Mouse (Mus musculus): ENCODE results near the gene Nans. TPM values are rescaled to one million over a fixed set of nuclear protein-coding genes. Genes with fewer than 3 reads are reported as not detected.

Gene Nans
- polyA plus RNA-seq, 1 experiment: 86.8 TPM

DNA sequence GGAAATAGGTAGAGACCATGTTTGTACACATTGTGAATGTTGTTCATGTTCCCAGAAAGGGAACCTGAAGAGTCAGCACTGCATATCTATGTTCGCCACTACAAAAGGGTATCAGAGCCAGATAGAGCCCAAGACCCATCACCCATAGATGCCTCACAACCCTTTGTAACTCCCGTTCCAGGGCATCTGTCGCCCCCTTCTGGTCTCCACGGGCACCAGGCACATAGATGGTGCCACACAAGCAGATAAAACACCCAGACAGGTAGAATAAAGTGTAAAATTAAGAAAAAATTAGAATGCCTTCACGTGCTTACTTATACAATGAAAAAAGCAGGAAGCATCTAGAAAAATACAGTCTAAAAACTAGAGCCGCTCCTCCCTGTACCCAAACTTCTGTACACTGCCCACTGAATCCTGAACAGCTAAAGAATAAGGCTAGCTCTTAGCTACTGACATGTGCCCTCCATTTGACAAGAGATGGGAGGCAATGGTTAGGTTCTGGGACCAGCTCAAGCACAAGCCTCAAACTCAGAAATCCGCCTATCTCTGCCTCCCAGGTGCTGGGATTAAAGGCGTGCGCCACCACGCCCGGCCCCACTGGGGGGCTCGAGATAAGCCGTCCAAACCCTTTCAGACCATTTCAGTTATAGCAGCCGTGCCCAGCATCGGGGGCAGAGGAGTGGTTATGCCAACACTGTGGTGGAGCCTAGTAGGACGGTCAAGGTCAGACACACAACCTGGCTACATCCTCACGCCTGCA, 37.9 kb downstream of the Nans start:
- WGBS: 40% methylated on average over 17 of the region's 17 CpGs
- DNase-seq (ENCODE audit: low read depth, low spot score): no peak

- 1% methylated on average over 7 of the region's 7 CpGs for WGBS
- DNase-seq (ENCODE audit: low read depth, low spot score): no peak
Observed at GRCm38 (mm10) chr4:46527558-46527926, 38.5 kb downstream of the Nans start.

DNA sequence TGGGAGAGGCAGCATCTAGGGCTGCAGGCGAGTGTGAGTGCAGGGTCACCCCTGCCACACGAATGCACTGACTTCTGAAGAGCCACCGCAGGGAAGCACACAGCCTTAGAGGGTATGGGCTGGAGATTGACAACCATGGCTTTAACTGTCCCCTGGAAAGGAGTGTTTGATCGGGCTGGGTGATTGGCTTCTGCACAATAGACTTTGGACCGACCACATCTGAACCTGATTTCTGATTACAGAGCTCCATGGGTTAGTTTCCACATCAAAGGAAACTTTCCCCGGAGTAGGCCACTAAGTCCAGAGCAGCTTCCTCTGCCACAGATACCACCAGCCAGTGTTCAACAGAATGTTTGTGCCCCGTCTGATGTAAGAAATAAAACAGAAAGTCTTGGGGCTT, 40.7 kb downstream of the Nans start:
- 32% methylated on average over 7 of the region's 7 CpGs for WGBS
- no peak for DNase-seq (ENCODE audit: low read depth, low spot score)

GRCm38 (mm10) chr4:46532511-46532910, 43.5 kb downstream of the Nans start:
- 82% methylated on average over 2 of the region's 2 CpGs for WGBS
- no peak for DNase-seq (ENCODE audit: low read depth, low spot score)

DNA sequence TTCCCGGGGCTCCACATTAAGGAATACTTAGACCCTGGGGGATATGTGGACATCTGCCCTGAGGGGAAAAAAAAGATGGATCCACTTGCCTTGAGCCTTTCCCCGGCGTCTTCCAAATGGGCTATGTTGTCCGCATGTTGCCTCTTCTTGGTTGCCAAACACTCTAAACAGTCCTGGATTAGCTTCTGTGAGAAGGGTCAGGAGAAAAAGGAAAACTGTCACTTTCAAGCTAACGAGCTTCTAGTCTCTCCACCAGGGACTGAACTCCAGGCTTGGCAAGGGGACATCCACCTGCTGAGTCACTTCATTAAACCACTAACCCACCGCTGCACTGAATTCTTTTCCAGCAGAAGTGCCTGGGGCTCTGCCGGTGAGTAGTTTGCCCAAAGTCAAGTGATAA, 43.9 kb downstream of the Nans start:
- no peak for DNase-seq (ENCODE audit: low read depth, low spot score)
- WGBS: 93% methylated on average over 7 of the region's 7 CpGs

DNA sequence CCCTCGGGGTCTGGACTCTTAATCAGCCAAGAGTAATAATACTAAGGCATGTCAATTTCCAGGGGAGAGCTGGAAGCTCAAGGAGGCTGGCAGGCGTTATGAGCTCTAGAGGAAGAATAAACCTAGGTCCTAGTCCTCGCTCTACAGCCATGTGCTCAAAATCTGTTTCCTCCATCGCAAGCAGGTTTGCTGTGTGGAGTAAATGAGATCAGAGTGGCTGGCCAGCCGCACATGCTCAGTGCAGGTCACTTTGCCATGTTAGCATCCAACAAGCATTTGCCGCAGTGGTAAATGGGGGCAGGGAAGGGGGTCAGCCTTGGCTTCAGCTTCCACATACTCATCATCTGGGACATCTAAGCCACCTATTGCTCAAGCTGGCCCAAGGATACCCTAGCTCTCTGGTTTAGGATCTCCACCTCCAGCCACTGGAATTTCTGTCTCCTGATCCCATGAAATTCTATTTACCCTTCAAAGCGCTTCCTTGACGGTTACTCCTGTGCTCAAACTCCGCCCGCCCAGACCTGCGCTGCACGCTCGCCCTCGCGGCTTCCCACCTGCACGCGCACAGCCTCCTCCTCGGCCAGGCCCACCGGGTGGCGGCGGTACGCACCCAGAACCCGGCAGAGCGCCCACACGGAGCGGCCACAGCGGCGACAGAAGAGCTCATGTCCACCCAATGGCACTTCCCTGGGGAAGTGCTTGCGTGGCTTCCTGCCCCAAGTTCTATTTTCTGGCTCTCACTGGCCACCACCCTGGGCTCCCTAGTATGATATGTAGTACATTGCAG, 45.1 kb downstream of the Nans start:
- no peak for DNase-seq (ENCODE audit: low read depth, low spot score)
- 10% methylated on average over 29 of the region's 29 CpGs for WGBS

DNA sequence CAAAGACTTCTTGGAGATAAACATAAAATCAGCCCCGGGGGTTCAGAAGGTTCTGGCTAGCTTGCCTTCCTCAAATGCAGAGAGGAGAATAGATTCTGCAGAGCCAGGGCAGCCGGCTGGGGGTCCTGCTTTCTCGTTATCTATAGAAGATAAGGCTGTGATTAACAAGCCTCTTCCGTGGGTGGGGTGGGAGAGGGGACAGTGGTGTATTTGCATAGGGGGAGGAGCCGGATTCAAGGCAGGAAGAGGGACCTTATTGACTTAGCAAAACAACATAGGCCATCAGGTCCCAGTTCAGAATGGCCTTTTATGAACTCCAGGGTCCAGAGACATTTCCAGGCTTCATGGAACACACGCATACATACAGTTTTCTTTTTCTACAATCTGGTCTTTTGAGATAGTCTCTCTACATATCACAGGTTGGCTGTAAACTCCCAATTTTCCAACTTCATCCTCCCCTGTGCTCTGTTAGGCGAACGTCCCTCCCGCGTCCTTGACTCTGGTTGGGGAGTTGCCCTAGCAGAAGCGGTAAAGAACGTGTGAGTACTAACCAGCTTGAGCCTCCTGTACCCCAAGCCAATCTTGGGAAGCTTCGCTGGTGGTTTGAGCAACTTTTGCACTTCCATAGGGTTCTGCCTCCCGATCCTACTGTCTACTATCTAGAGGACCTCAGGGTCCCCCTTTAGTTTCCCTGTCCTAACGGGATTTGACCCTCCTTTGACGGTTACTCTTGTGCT, 46.2 kb downstream of the Nans start:
- peak; percentile 55 for DNase-seq (ENCODE audit: low read depth, low spot score)

GRCm38 (mm10) chr4:46535840-46536361, 46.9 kb downstream of the Nans start, which contains the start of gene Trim14:
Trim14 (minus strand) TSS chr4:46536141.
- under 1% methylated on average over 46 of the region's 46 CpGs for WGBS
- DNase-seq (ENCODE audit: low read depth, low spot score): no peak

More for the DNA sequence above, 46.2 kb downstream of the Nans start:
- WGBS: 5% methylated on average over 16 of the region's 16 CpGs

- 70% methylated on average over 9 of the region's 9 CpGs for WGBS
- DNase-seq (ENCODE audit: low read depth, low spot score): no peak
Observed at GRCm38 (mm10) chr4:46539167-46539566, 50.1 kb downstream of the Nans start.

DNA sequence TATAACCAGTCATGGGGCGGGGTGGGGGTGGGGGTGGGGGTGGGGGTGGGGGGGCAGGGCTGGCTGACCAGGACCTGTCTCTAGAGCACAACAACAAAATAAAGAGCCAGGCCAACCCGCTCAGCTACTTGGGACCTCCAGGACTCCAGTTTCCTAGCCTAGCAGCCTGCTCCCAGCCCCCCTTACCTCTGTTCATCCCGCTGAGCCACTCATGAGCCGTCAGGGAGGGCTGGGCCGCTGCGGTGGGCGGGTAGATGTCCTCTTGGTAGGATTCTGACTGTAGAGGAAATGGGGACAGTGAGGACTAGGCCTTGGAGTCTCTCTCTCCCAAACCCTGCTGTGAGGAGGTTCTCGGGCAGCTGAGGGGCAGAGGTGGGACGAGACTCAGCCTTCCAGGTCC, 52.7 kb downstream of the Nans start:
- no peak for DNase-seq (ENCODE audit: low read depth, low spot score)
- WGBS: 85% methylated on average over 9 of the region's 9 CpGs

DNA sequence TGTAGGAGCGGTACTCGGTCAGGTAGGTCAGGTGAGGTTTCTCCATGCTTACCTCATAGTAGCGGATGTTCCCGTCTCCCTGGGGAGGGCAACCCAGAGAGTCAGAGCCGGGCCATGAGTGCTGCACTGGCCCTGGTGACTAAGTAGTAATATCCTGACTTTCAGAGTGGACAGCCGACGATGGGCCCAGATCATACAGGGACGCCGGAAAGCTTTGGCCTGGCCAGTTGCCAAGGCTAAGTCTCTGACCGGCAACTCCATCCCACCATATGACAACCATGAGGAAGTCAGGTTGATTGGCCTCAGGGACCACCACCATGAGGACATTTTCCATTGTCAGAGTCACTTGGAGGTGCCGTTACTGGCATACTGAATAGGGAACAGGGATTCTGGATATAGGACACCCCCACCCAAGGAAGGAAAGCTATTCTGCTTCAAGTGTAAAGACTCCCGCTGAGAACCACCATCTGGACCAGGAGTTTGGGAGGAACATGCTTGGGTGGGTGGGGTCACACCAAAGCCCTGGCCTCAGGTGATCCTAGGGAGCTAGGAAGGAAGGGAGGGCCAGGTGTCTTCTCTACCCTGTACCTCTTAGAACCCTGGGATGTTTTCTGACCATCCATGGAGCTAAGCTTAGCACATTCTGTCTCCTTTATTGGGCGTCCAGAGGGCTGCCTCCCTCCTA, 54.5 kb downstream of the Nans start:
- no peak for DNase-seq (ENCODE audit: low read depth, low spot score)
- WGBS: 90% methylated on average over 13 of the region's 13 CpGs

DNA sequence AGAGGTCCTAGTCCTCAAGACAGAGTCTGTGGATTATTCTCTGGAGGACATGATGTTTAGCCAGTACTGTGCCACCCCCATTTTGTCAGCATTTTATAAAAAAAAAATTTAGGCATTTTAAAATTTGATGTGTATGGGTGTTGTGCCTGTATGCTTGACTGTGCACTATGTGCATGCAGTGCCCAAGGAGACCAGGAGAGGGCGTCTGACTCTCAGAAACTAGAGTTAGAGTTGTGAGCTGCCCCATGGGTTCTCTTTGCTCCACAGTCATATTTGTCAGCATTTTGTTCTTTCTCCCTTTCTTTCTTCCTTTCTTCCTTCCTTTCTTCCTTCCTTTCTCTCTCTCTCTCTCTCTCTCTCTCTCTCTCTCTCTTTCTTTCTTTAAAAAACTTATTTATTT, 55.3 kb downstream of the Nans start:
- no peak for DNase-seq (ENCODE audit: low read depth, low spot score)
- 55% methylated on average over 1 of the region's 1 CpGs for WGBS

DNA sequence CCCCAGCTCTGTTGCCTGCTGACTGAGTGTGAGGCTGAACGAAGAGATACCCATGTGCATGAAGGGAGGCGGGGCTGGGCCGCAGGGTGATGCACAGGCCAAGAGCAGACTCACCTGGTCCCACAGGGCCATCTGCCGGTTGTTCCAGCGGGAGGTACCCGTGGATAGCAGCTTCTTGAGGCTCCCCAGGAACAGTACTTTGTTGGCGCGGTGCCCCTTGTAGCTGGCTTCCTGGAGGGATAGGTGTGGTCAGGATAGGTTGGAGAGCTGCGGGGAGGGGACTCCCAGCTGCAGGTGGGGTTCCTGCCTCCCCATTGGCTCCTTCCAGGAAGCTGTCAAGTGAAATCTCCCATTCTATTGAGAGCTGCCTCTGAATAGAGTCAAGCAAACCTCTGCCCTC, 56.5 kb downstream of the Nans start:
- WGBS: 18% methylated on average over 9 of the region's 9 CpGs
- DNase-seq (ENCODE audit: low read depth, low spot score): peak; percentile 91

GRCm38 (mm10) chr4:46546709-46547108, 57.7 kb downstream of the Nans start:
- no peak for DNase-seq (ENCODE audit: low read depth, low spot score)
- WGBS: 61% methylated on average over 6 of the region's 6 CpGs

- WGBS: 85% methylated on average over 10 of the region's 10 CpGs
Observed at GRCm38 (mm10) chr4:46549979-46550378, 60.9 kb downstream of the Nans start.

GRCm38 (mm10) chr4:46550406-46550805, 61.4 kb downstream of the Nans start:
- no peak for DNase-seq (ENCODE audit: low read depth, low spot score)
- 55% methylated on average over 8 of the region's 8 CpGs for WGBS

More at GRCm38 (mm10) chr4:46549979-46550378, 60.9 kb downstream of the Nans start:
- no peak for DNase-seq (ENCODE audit: low read depth, low spot score)

Measured in large intestine, adult 2 months (tissue).